Mouse (Mus musculus) left cerebral cortex, postnatal 10 days (tissue): Measurements from ENCODE around the gene Mrpl43. TPM values are rescaled to one million over a fixed set of nuclear protein-coding genes. Genes with fewer than 3 reads are reported as not detected.

ENCODE experiments used
- DNase-seq, 2 experiments: peaks; one replicate each; pipeline ENCODE4 v3.0.0; 2021 to 2022; ENCODE audit warnings: low spot score in 2 of 2, mixed read lengths in 1 of 2; ENCODE audit errors: extremely low spot score in 1 of 2
- intact Hi-C: fragments of 180-260 bp; cut with DNase I; formaldehyde crosslinking; loops from one replicate; pipeline ENCODE4 v1.15.1; 2025
- total RNA-seq, 2 experiments: library from RNA; stranded (reverse); gene quantifications; 2 replicates each; pipeline ENCODE4 v1.2.3; 2021

The Mrpl43 gene
- total RNA-seq, 2 experiments from 2014 or later, result 48.1 to 50.1 TPM

- intact Hi-C loops, result no loop called here
- no peak for DNase-seq
Measured at GRCm38 (mm10) chr19:44988321-44988720, 17.9 kb downstream of the Mrpl43 start.

- no peak for DNase-seq
- intact Hi-C loops, result no loop called here
Measured at GRCm38 (mm10) chr19:44987851-44988250, 18.4 kb downstream of the Mrpl43 start.

- DNase-seq, result no peak
- intact Hi-C loops, result no loop called here
Measured at GRCm38 (mm10) chr19:44987004-44987403, 19.2 kb downstream of the Mrpl43 start.

- intact Hi-C loops, result no loop called here
- no peak for DNase-seq
Measured at GRCm38 (mm10) chr19:44985159-44985988, 20.9 kb downstream of the Mrpl43 start.

- no peak for DNase-seq
- intact Hi-C loops, result no loop called here
Measured at GRCm38 (mm10) chr19:44984420-44984819, 21.8 kb downstream of the Mrpl43 start.

- DNase-seq, result peak in 1 of 2 experiments; percentile 32
- intact Hi-C loops, result no loop called here
Measured at GRCm38 (mm10) chr19:44983366-44983765, 22.9 kb downstream of the Mrpl43 start.

- no peak for DNase-seq
- intact Hi-C loops, result no loop called here
Measured at GRCm38 (mm10) chr19:44982477-44983115, 23.6 kb downstream of the Mrpl43 start.

- intact Hi-C loops, result no loop called here
Measured at GRCm38 (mm10) chr19:44980787-44981186, 25.5 kb downstream of the Mrpl43 start.

GRCm38 (mm10) chr19:44977148-44977547 lies 29.1 kb downstream of the Mrpl43 start:
- no peak for DNase-seq
- intact Hi-C loops, result loop anchor here (5.0 kb wide), 1 partner anchor 35 kb away; no protein-coding TSS in a partner anchor

More at GRCm38 (mm10) chr19:44980787-44981186, 25.5 kb downstream of the Mrpl43 start:
- no peak for DNase-seq

- intact Hi-C loops, result loop anchor here (5.0 kb wide), 1 partner anchor 34 kb away; no protein-coding TSS in a partner anchor
- DNase-seq, result no peak
Measured at GRCm38 (mm10) chr19:44976636-44977035, 29.6 kb downstream of the Mrpl43 start.

- no peak for DNase-seq
- intact Hi-C loops, result no loop called here
Measured at GRCm38 (mm10) chr19:44968329-44968728, 37.9 kb downstream of the Mrpl43 start.

GRCm38 (mm10) chr19:44965978-44966377 lies 40.3 kb downstream of the Mrpl43 start:
- no peak for DNase-seq
- intact Hi-C loops, result no loop called here

- intact Hi-C loops, result no loop called here
- no peak for DNase-seq
Measured at GRCm38 (mm10) chr19:44959633-44960032, 46.6 kb downstream of the Mrpl43 start.

Other genes with a start within 250 kb of the Mrpl43 start
- gene Slf2, start 75.3 kb downstream of the Mrpl43 start, total RNA-seq, result 10 to 100 TPM; 29.9 to 30.4 TPM
- 10 to 100 TPM; 59.6 to 62.9 TPM for gene Sema4g, start 17.3 kb downstream of the Mrpl43 start, total RNA-seq
- gene Twnk, start 779 bp downstream of the Mrpl43 start, total RNA-seq, result 10 to 100 TPM; 11.7 to 12.2 TPM
- gene Lzts2, start 8.0 kb upstream of the Mrpl43 start, total RNA-seq, result 10 to 100 TPM; 24.5 to 25.6 TPM
- gene Pdzd7, start 39.3 kb upstream of the Mrpl43 start, total RNA-seq, result 1 to 10 TPM; 4.1 to 4.7 TPM
- gene Sfxn3, start 41.1 kb upstream of the Mrpl43 start, total RNA-seq, result 100 to 1,000 TPM; 116 to 122 TPM
- gene Kazald1, start 68.8 kb upstream of the Mrpl43 start, total RNA-seq, result 1 to 10 TPM; 1.6 to 2.0 TPM
- not detected for gene Tlx1, start 144.2 kb upstream of the Mrpl43 start, total RNA-seq
- not detected for gene Lbx1, start 229.4 kb upstream of the Mrpl43 start, total RNA-seq